Mouse (Mus musculus): Measurements from ENCODE around the gene Gm5128. TPM values are rescaled to one million over a fixed set of nuclear protein-coding genes. Genes with fewer than 3 reads are reported as not detected.
"Not testable (repeated sequence)": the region's sequence is repeated elsewhere in the genome, so short reads cannot be mapped to it uniquely, and the experiment has no call there.

The Gm5128 gene
- total RNA-seq (2014; rRNA removed) (not detected in 2 replicates), polyA plus RNA-seq (2015; fragmentation: Nextera tagmentation; extraction: Ambion mirVana) (0.09 TPM in 1 of 2 replicates, not detected in the other)

- not testable (repeated sequence) for H3K27ac ChIP-seq; H3K27me3 ChIP-seq (ENCODE audit: insufficient read depth, low read length); DNase-seq (ENCODE audit: low spot score); H3K9ac ChIP-seq (replicated peaks; ENCODE audit: low read length); H3K9me3 ChIP-seq (ENCODE audit: low read length); ATAC-seq; H3K4me1 ChIP-seq (ENCODE audit: insufficient read depth, low read length); H3K4me3 ChIP-seq (ENCODE audit: low read length); H3K4me2 ChIP-seq (ENCODE audit: low read depth, low read length); H3K36me3 ChIP-seq (ENCODE audit: insufficient read depth, low read length)
- WGBS: no CpG with 5 or more reads among the region's 15 CpGs
Measured at GRCm38 (mm10) chrX:135372984-135373383, at the start of gene Gm5128. Gene Gm5128, plus strand, starts transcription at chrX:135373284.

- H3K4me1 ChIP-seq (ENCODE audit: insufficient read depth, low read length); H3K27me3 ChIP-seq (ENCODE audit: insufficient read depth, low read length); H3K9me3 ChIP-seq (ENCODE audit: low read length); ATAC-seq; DNase-seq (ENCODE audit: low spot score); H3K4me2 ChIP-seq (ENCODE audit: low read depth, low read length); H3K36me3 ChIP-seq (ENCODE audit: insufficient read depth, low read length); H3K9ac ChIP-seq (replicated peaks; ENCODE audit: low read length); H3K4me3 ChIP-seq (ENCODE audit: low read length); H3K27ac ChIP-seq: not testable (repeated sequence)
- WGBS: 33% methylated on average over 2 of the region's 6 CpGs
Measured at GRCm38 (mm10) chrX:135360685-135361084, 12.4 kb upstream of the Gm5128 start.

DNA sequence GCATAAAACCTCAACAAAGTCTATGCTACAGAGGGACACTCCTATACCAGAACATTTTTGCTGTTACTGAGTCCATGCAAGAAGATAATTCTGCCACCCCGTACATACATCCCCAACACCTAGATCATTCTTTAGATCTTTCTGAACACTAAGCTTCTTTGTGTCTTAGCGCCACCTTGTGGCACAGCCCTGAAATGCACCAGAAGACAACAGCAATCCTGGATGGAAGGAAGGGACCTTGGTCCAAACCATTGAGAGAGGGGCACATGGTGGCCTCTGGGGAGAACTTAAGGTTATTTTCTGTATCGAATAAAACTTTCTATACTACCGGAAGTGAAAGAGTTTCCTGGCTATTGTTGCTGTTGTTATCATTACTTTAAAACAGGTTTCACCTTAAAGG is 11.1 kb upstream of the Gm5128 start:
- not testable (repeated sequence) for H3K27ac ChIP-seq; H3K9ac ChIP-seq (replicated peaks; ENCODE audit: low read length); ATAC-seq; H3K4me2 ChIP-seq (ENCODE audit: low read depth, low read length); H3K36me3 ChIP-seq (ENCODE audit: insufficient read depth, low read length); H3K27me3 ChIP-seq (ENCODE audit: insufficient read depth, low read length); DNase-seq (ENCODE audit: low spot score); H3K4me1 ChIP-seq (ENCODE audit: insufficient read depth, low read length); H3K4me3 ChIP-seq (ENCODE audit: low read length); H3K9me3 ChIP-seq (ENCODE audit: low read length)
- WGBS: no CpG with 5 or more reads among the region's 4 CpGs

DNA sequence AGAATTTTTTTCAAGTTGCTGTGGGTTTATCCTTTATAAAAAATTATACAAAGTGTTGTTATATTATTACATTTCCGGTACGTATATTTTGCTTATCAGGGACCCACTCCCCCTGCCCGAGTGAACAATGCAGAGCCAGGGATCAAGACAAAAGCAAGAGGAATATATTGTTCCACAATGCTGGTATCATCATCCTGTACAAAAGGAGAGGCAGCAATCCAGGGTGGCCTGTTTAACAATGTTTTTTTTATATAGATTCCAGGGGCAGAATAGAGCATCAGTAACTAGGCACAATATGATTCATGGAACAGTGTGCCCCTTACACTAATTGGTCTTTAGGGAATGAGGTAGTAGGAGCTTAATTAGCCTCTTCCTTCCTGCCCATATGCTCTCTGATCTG is 30.5 kb downstream of the Gm5128 start:
- not testable (repeated sequence) for H3K4me1 ChIP-seq (ENCODE audit: insufficient read depth, low read length); H3K36me3 ChIP-seq (ENCODE audit: insufficient read depth, low read length); ATAC-seq; H3K27me3 ChIP-seq (ENCODE audit: insufficient read depth, low read length); H3K9ac ChIP-seq (replicated peaks; ENCODE audit: low read length); H3K4me3 ChIP-seq (ENCODE audit: low read length); H3K27ac ChIP-seq; DNase-seq (ENCODE audit: low spot score); H3K9me3 ChIP-seq (ENCODE audit: low read length); H3K4me2 ChIP-seq (ENCODE audit: low read depth, low read length)
- WGBS: no CpG with 5 or more reads among the region's 3 CpGs

- H3K4me2 ChIP-seq (ENCODE audit: low read depth, low read length); ATAC-seq; H3K27ac ChIP-seq; H3K4me1 ChIP-seq (ENCODE audit: insufficient read depth, low read length); H3K36me3 ChIP-seq (ENCODE audit: insufficient read depth, low read length); H3K27me3 ChIP-seq (ENCODE audit: insufficient read depth, low read length); H3K9me3 ChIP-seq (ENCODE audit: low read length); H3K4me3 ChIP-seq (ENCODE audit: low read length); H3K9ac ChIP-seq (replicated peaks; ENCODE audit: low read length); DNase-seq (ENCODE audit: low spot score): not testable (repeated sequence)
- WGBS: 54% methylated on average over 3 of the region's 7 CpGs
Measured at GRCm38 (mm10) chrX:135421203-135421602, 48.1 kb downstream of the Gm5128 start.

DNA sequence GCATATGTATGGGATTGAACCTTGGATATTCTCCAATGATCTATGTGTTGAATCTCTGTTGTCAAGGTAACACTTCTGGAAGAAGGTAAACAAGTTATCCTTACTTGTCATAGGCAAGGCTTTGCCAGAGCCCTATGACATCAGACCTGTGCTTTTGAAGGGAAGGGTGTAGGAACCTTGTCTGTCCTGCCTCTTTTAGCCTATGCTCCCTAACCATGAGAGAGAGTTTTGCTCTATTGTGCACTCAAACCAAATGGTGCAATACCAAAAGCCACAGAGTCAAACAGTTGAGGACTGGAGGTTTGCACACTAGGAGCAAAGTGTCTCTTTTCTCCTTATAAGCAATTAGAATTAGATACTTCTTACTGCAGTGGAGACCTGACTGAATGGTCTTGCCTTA is 48.7 kb downstream of the Gm5128 start:
- not testable (repeated sequence) for H3K9me3 ChIP-seq (ENCODE audit: low read length); H3K36me3 ChIP-seq (ENCODE audit: insufficient read depth, low read length); ATAC-seq; H3K27ac ChIP-seq; H3K4me3 ChIP-seq (ENCODE audit: low read length); H3K4me1 ChIP-seq (ENCODE audit: insufficient read depth, low read length); H3K9ac ChIP-seq (replicated peaks; ENCODE audit: low read length); DNase-seq (ENCODE audit: low spot score); H3K4me2 ChIP-seq (ENCODE audit: low read depth, low read length); H3K27me3 ChIP-seq (ENCODE audit: insufficient read depth, low read length)

GRCm38 (mm10) chrX:135422473-135422872 is 49.4 kb downstream of the Gm5128 start:
- DNase-seq (ENCODE audit: low spot score); H3K9ac ChIP-seq (replicated peaks; ENCODE audit: low read length); H3K9me3 ChIP-seq (ENCODE audit: low read length); H3K27me3 ChIP-seq (ENCODE audit: insufficient read depth, low read length); H3K4me1 ChIP-seq (ENCODE audit: insufficient read depth, low read length); H3K27ac ChIP-seq; H3K36me3 ChIP-seq (ENCODE audit: insufficient read depth, low read length); H3K4me2 ChIP-seq (ENCODE audit: low read depth, low read length); ATAC-seq; H3K4me3 ChIP-seq (ENCODE audit: low read length): not testable (repeated sequence)
- no CpG with 5 or more reads among the region's 4 CpGs for WGBS

Other genes with a start within 250 kb of the Gm5128 start
- gene Gm15023, start 195.7 kb upstream of the Gm5128 start, total RNA-seq (2014; rRNA removed): not detected in 2 replicates
- not detected in 2 replicates for gene Gm15023, start 195.7 kb upstream of the Gm5128 start, polyA plus RNA-seq (2015; fragmentation: Nextera tagmentation; extraction: Ambion mirVana)
- 7.0 and 8.8 TPM in 2 replicates for gene Tceal6, start 162.6 kb upstream of the Gm5128 start, total RNA-seq (2014; rRNA removed)
- gene Tceal6, start 162.6 kb upstream of the Gm5128 start, polyA plus RNA-seq (2015; fragmentation: Nextera tagmentation; extraction: Ambion mirVana): 51.2 and 53.4 TPM in 2 replicates
- not detected in 2 replicates for gene Pramel3, start 71.0 kb upstream of the Gm5128 start, total RNA-seq (2014; rRNA removed)
- gene Pramel3, start 71.0 kb upstream of the Gm5128 start, polyA plus RNA-seq (2015; fragmentation: Nextera tagmentation; extraction: Ambion mirVana): not detected in 2 replicates
- 0.10 and 0.29 TPM in 2 replicates for gene Gm7903, start 60.6 kb downstream of the Gm5128 start, total RNA-seq (2014; rRNA removed)
- gene Gm7903, start 60.6 kb downstream of the Gm5128 start, polyA plus RNA-seq (2015; fragmentation: Nextera tagmentation; extraction: Ambion mirVana): not detected in 2 replicates
- gene AV320801, start 121.3 kb downstream of the Gm5128 start, total RNA-seq (2014; rRNA removed): not detected in 2 replicates
- gene AV320801, start 121.3 kb downstream of the Gm5128 start, polyA plus RNA-seq (2015; fragmentation: Nextera tagmentation; extraction: Ambion mirVana): not detected in 2 replicates
- not detected in 2 replicates for gene Nxf7, start 225.5 kb downstream of the Gm5128 start, total RNA-seq (2014; rRNA removed)
- gene Nxf7, start 225.5 kb downstream of the Gm5128 start, polyA plus RNA-seq (2015; fragmentation: Nextera tagmentation; extraction: Ambion mirVana): 0.24 TPM in 1 of 2 replicates, not detected in the other